Mouse (Mus musculus): ENCODE measurements around the gene Iscu. TPM values are rescaled to one million over a fixed set of nuclear protein-coding genes. Genes with fewer than 3 reads are reported as not detected.

Gene Iscu
- polyA plus RNA-seq, 1 experiment, result 115 TPM

DNA sequence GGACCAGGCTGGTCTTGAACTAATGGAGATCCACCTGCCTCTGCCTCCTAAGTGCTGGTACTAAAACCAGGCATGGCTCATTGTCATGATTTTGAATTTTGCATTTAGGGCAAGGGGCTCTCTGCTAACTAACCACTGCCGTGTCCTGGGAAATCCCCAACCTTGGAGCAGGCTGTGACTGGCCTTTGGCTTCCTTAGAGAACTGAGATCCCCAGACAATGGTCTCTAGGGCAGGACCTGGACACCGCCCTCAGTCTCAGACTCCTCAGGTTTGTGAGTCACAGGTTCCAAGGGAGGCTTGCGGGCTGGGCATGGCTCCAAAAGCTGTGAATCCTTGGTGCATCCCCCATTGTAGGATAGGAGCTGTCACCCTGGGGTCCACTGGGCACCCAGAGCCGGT is 54.1 kb downstream of the Iscu start:
- no peaks in the 10 kb centered on the region for H3K4me1 ChIP-seq (ENCODE audit: control insufficient read depth, insufficient read depth, low read length)
- no peak for DNase-seq
- H3K4me3 ChIP-seq (replicated peaks; ENCODE audit: extremely low read depth, low read depth, low read length), result no peak overlapping the region
- 76% methylated on average over 4 of the region's 4 CpGs for WGBS
- TF ChIP-seq POLR2A (IDR thresholded peaks at IDR 0.05; ENCODE audit: borderline replicate concordance, extremely low read depth, low read depth, low read length) (no peak), CTCF (IDR thresholded peaks at IDR 0.05; ENCODE audit: insufficient read depth, low read length) (no peak)

Other genes with a start within 250 kb of the Iscu start
- 271 and 341 TPM in 2 replicates for gene Cmklr1, start 122.3 kb upstream of the Iscu start, polyA plus RNA-seq (2012; rRNA removed)
- not detected in 2 replicates for gene 1700069L16Rik, start 48.0 kb upstream of the Iscu start, polyA plus RNA-seq (2012; rRNA removed)
- 10.6 and 10.7 TPM in 2 replicates for gene Ficd, start 36.9 kb upstream of the Iscu start, polyA plus RNA-seq (2012; rRNA removed)
- 20.2 and 24.2 TPM in 2 replicates for gene Sart3, start 238 bp upstream of the Iscu start, polyA plus RNA-seq (2012; rRNA removed)
- 59.9 and 72.5 TPM in 2 replicates for gene Tmem119, start 27.8 kb downstream of the Iscu start, polyA plus RNA-seq (2012; rRNA removed)
- 96.6 and 100 TPM in 2 replicates for gene Selplg, start 59.9 kb downstream of the Iscu start, polyA plus RNA-seq (2012; rRNA removed)
- 86.7 and 104 TPM in 2 replicates for gene Coro1c, start 136.0 kb downstream of the Iscu start, polyA plus RNA-seq (2012; rRNA removed)
- 22.1 and 27.3 TPM in 2 replicates for gene Ssh1, start 221.1 kb downstream of the Iscu start, polyA plus RNA-seq (2012; rRNA removed)
- gene Dao, start 231.0 kb downstream of the Iscu start, polyA plus RNA-seq (2012; rRNA removed), result 0.05 and 0.17 TPM in 2 replicates

All from lung, adult 2 months (tissue).